Mouse (Mus musculus) heart, adult 2 months (tissue): ENCODE data around the gene Sycp2.

Source experiments
- CTCF ChIP-seq: fragments of 200-600 bp; IDR thresholded peaks from 2 replicates; pipeline ENCODE4 v1.8.1; 2022; ENCODE audit warnings: antibody characterized with exemption, mild to moderate bottlenecking, moderate library complexity
- POLR2A ChIP-seq: fragments of 200-500 bp; IDR thresholded peaks from 2 replicates; pipeline ENCODE4 v1.6.1; 2011; ENCODE audit warnings: mild to moderate bottlenecking, low read depth, low read length, control low read depth; ENCODE audit not compliant: insufficient read depth

- TF ChIP-seq POLR2A = no peak
- TF ChIP-seq CTCF = no peak
These were observed 103.9 kb downstream of the Sycp2 start for GRCm38 (mm10) chr2:178303453-178304187.
